Mouse (Mus musculus): ENCODE measurements around the gene Chmp2a.

- TF ChIP-seq CTCF (IDR thresholded peaks at IDR 0.05; ENCODE audit: control insufficient read depth, insufficient read depth, low read length) = no peak
- TF ChIP-seq POLR2A (IDR thresholded peaks at IDR 0.05; ENCODE audit: borderline replicate concordance, control insufficient read depth, low read depth, low read length) = no peak
These were observed 33.0 kb downstream of the Chmp2a start for GRCm38 (mm10) chr7:13001584-13001983.

Measured in bone marrow, adult 2 months (tissue).